Mouse (Mus musculus) gastrocnemius, postnatal 25 days (tissue): ENCODE measurements around the gene Abcc4. TPM values are rescaled to one million over a fixed set of nuclear protein-coding genes. Genes with fewer than 3 reads are reported as not detected.
"Not testable (repeated sequence)": the region's sequence is repeated elsewhere in the genome, so short reads cannot be mapped to it uniquely, and the experiment has no call there.

Experiments used
- DNase-seq: peaks from one replicate; pipeline ENCODE4 v3.0.0; 2022
- total RNA-seq, 2 experiments: library from RNA; stranded (reverse); gene quantifications; 1 replicate in 1 of 2; 2 replicates in 1 of 2; pipeline ENCODE4 v1.2.3; 2021

Gene Abcc4
- total RNA-seq, 2 experiments from 2014 or later, result 9.0 to 10.7 TPM

GRCm38 (mm10) chr14:118579013-118579728 is 126.8 kb downstream of the Abcc4 start:
- no peak for DNase-seq

- DNase-seq, result no peak
These were observed 128.1 kb downstream of the Abcc4 start for GRCm38 (mm10) chr14:118577895-118578294.

- no peak for DNase-seq
These were observed 133.3 kb downstream of the Abcc4 start for GRCm38 (mm10) chr14:118572688-118573245.

- DNase-seq, result no peak
These were observed 136.4 kb downstream of the Abcc4 start for GRCm38 (mm10) chr14:118569586-118569985.

GRCm38 (mm10) chr14:118568116-118568673 is 137.8 kb downstream of the Abcc4 start:
- DNase-seq, result no peak

GRCm38 (mm10) chr14:118566809-118567208 is 139.2 kb downstream of the Abcc4 start:
- DNase-seq, result no peak

GRCm38 (mm10) chr14:118566214-118566688 is 139.8 kb downstream of the Abcc4 start:
- no peak for DNase-seq

- no peak for DNase-seq
These were observed 140.3 kb downstream of the Abcc4 start for GRCm38 (mm10) chr14:118565696-118566095.

- DNase-seq, result no peak
These were observed 142.4 kb downstream of the Abcc4 start for GRCm38 (mm10) chr14:118563570-118563969.

- no peak for DNase-seq
These were observed 153.0 kb downstream of the Abcc4 start for GRCm38 (mm10) chr14:118552901-118553475.

- no peak for DNase-seq
These were observed 153.6 kb downstream of the Abcc4 start for GRCm38 (mm10) chr14:118552390-118552789.

GRCm38 (mm10) chr14:118551725-118552285 is 154.2 kb downstream of the Abcc4 start:
- no peak for DNase-seq

GRCm38 (mm10) chr14:118551061-118551724 is 154.8 kb downstream of the Abcc4 start:
- no peak for DNase-seq

- DNase-seq, result no peak
These were observed 161.5 kb downstream of the Abcc4 start for GRCm38 (mm10) chr14:118544493-118544892.

- no peak for DNase-seq
These were observed 163.1 kb downstream of the Abcc4 start for GRCm38 (mm10) chr14:118542947-118543346.

GRCm38 (mm10) chr14:118531539-118531938 is 174.5 kb downstream of the Abcc4 start:
- DNase-seq, result no peak

- DNase-seq, result no peak
These were observed 191.6 kb downstream of the Abcc4 start for GRCm38 (mm10) chr14:118514280-118515031.

- DNase-seq, result not testable (repeated sequence)
These were observed 194.3 kb downstream of the Abcc4 start for GRCm38 (mm10) chr14:118511715-118512114.

- no peak for DNase-seq
These were observed 195.2 kb downstream of the Abcc4 start for GRCm38 (mm10) chr14:118510793-118511192.

GRCm38 (mm10) chr14:118510216-118510615 is 195.8 kb downstream of the Abcc4 start:
- DNase-seq, result no peak

GRCm38 (mm10) chr14:118507829-118508228 is 198.2 kb downstream of the Abcc4 start:
- DNase-seq, result no peak
